Mouse (Mus musculus): Measurements from ENCODE around the gene Ddx60.
A peak's percentile ranks its signal among the peaks of the same experiment; 100 is the strongest.
"Not testable (repeated sequence)": the region's sequence is repeated elsewhere in the genome, so short reads cannot be mapped to it uniquely, and the experiment has no call there.

Gene Ddx60

GRCm38 (mm10) chr8:61927777-61928494 is at the start of gene Ddx60:
Gene Ddx60 (plus strand): TSS chr8:61928087.
- peak; percentile 44 to 62 for DNase-seq (ENCODE audit: low spot score in 2 of 2)

GRCm38 (mm10) chr8:61894062-61894461 is 33.8 kb upstream of the Ddx60 start:
- DNase-seq (ENCODE audit: low spot score in 2 of 2), result peak in 1 of 2 experiments; percentile 43

DNA sequence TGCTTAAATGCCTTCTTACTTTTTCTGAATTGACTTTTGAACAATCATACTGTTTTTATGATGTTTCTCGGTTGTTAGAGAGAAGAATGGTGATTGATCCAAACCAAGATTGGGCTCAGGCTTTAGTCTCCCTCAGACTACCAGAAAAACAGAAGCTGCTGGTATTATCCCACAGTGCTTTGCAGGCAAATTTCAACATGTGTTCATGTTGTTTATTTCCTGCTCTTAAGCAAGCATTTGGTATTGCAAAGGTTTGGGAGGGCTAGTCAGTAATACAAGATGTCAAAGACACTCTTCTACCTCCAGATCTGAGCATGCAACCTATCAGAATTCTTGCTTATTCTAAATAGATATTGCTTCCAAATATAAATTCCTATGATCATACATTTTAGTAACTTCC is 31.1 kb upstream of the Ddx60 start:
- DNase-seq (ENCODE audit: low spot score in 2 of 2), result no peak

- DNase-seq (ENCODE audit: low spot score in 2 of 2), result no peak
These were observed 30.5 kb upstream of the Ddx60 start for GRCm38 (mm10) chr8:61897402-61897801.

GRCm38 (mm10) chr8:61901028-61901717 is 26.7 kb upstream of the Ddx60 start:
- no peak for DNase-seq (ENCODE audit: low spot score in 2 of 2)

GRCm38 (mm10) chr8:61902521-61902920 is 25.4 kb upstream of the Ddx60 start, which contains the start of gene Palld:
Gene Palld (minus strand): TSS chr8:61902690.
- no peak for DNase-seq (ENCODE audit: low spot score in 2 of 2)

DNA sequence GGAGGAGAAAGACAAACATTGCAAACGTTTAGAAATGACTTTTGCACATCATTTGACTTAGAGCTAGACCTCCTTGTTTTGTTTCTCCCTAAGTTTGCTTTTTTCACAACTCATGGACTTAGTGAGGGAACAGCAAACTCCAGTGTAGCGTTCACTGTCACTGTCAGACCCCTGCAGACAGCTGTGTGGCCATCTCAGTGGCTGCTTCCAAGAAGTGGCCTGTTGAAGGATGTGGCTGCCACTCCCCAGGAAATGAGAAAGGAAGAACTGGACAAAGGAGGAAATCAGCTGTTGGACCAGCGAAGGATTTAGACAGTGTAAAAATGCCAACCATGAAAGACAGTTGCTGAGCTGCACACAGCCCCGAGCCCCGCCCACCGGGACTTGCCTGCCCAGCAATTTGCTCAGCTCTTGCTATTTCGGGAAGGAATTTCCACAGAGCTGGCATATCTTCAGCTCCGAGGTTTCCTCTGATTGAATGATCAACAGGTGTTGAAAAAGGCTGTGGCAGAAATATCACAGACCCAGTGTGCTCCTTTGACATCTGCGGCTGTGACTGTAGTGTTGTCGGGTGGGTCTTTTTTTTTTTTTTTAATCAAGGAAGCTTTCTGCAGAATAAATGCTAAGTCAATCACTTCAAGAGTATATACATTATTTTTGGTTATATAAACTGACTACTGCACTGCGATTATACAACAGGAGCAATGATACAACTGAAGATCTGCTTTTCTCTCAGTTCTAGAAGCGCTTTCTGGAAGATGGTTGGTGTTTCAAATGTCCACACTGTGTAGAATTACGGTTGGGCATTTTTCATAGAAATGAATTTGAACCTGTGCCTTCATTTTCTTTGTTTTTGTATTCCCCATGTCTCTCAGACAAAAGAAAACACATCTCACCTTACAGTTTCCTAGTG is 19.3 kb upstream of the Ddx60 start:
- no peak for DNase-seq (ENCODE audit: low spot score in 2 of 2)

- no peak for DNase-seq (ENCODE audit: low spot score in 2 of 2)
These were observed 18.6 kb upstream of the Ddx60 start for GRCm38 (mm10) chr8:61909313-61909712.

DNA sequence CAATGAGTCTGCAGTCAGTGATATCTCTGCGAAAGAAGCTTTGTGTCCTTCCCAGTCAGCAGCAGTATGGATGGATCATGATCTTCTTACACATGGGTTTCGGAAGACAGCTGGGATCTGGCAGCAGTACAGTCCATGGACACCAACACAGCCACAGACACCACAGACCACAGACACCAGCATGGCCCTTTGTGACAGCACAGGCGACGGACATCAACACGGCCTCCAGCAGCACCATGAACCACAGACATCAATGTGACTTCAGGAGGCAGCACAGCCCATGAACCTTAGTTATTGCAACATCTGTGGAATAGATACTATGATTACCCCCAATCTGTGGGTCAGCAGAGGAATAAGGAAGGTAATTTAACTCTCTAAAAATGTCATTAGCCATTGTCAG is 15.1 kb upstream of the Ddx60 start:
- DNase-seq (ENCODE audit: low spot score in 2 of 2), result no peak

- no peak for DNase-seq (ENCODE audit: low spot score in 2 of 2)
These were observed 13.9 kb upstream of the Ddx60 start for GRCm38 (mm10) chr8:61913957-61914356.

GRCm38 (mm10) chr8:61917287-61917686 is 10.6 kb upstream of the Ddx60 start:
- DNase-seq (ENCODE audit: low spot score in 2 of 2), result no peak

- DNase-seq (ENCODE audit: low spot score in 2 of 2), result no peak
These were observed 8.6 kb upstream of the Ddx60 start for GRCm38 (mm10) chr8:61919145-61919788.

DNA sequence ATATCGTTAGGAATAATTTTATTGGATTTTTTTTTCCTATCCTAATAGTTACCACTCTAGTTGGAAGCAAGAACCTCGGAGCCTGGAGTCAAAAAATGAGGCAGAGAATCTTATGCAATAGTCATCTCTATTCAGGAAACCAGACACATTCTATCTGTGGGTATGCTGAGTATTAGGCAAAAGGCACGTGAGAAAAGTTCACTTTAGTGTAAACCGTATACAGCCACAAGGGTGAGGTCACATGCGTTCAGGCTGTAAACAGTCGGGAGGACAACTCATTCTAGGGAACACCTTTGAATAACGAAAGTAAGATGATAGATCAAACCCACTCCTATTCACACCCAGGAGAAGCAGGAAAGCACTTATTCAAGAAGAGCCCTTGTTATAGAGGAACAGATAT is 7.5 kb upstream of the Ddx60 start:
- DNase-seq (ENCODE audit: low spot score in 2 of 2), result no peak

- DNase-seq (ENCODE audit: low spot score in 2 of 2), result no peak
These were observed 6.3 kb upstream of the Ddx60 start for GRCm38 (mm10) chr8:61921454-61922054.

DNA sequence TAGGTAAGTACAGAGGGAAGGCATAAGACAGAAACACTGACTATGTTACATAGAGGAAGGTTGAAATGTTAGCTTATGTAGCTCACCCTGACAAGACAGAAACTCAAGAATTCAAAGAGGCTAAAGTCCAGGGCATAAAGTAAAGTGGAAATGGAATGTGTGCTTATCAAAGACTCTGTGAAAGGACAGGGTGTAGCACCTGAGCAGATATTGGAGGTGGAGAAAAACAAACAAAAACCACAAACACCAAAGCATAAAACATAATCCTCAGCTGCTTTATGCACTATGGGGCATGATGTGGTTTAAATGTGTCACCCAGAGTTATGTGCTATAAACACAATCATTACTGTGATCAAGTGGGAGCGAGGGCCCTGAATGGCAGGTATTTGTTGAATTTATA is 3.4 kb upstream of the Ddx60 start:
- no peak for DNase-seq (ENCODE audit: low spot score in 2 of 2)

- no peak for DNase-seq (ENCODE audit: low spot score in 2 of 2)
These were observed 5.4 kb downstream of the Ddx60 start for GRCm38 (mm10) chr8:61933243-61933642.

GRCm38 (mm10) chr8:61937576-61937975 is 9.7 kb downstream of the Ddx60 start:
- no peak for DNase-seq (ENCODE audit: low spot score in 2 of 2)

GRCm38 (mm10) chr8:61964591-61965375 is 36.9 kb downstream of the Ddx60 start:
- DNase-seq (ENCODE audit: low spot score in 2 of 2), result not testable (repeated sequence)

- DNase-seq (ENCODE audit: low spot score in 2 of 2), result no peak
These were observed 41.7 kb downstream of the Ddx60 start for GRCm38 (mm10) chr8:61969581-61969980.

- DNase-seq (ENCODE audit: low spot score in 2 of 2), result no peak
These were observed 57.1 kb downstream of the Ddx60 start for GRCm38 (mm10) chr8:61984941-61985340.
